Mouse (Mus musculus): Measurements from ENCODE around the gene Bri3bp. TPM values are rescaled to one million over a fixed set of nuclear protein-coding genes. Genes with fewer than 3 reads are reported as not detected.

Bri3bp gene
- polyA plus RNA-seq, 1 experiment = 45.8 TPM

DNA sequence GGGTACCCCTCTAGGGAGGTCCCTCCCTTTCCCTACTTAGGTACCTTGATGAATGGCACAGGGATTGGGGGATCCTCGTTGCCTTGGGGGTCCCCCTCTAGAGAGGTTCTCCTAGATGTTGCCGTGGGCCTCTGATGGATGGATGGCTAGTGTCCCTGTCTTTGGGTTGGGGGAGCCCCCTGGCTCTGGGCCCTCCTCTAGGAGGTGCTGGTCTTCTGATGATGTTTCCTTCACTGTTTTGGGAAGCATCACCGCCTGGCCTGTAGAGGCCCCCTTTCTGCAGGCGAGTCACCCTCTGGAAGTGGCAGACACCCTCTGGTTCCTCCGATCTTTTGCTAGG lies 34.9 kb downstream of the Bri3bp start:
- TF ChIP-seq CTCF (IDR thresholded peaks at IDR 0.05; ENCODE audit: low read depth, low read length) = no peak
- TF ChIP-seq EP300 (IDR thresholded peaks at IDR 0.05; ENCODE audit: insufficient read depth, low read depth, low read length) = no peak
- no peak for TF ChIP-seq POLR2A (IDR thresholded peaks at IDR 0.05; ENCODE audit: insufficient read depth, low read length)
- Histone ChIP-seq H3K9ac (ENCODE audit: low read depth, poor library complexity, severe bottlenecking) (peak overlapping the region; percentile 21), H3K27me3 (ENCODE audit: control insufficient read depth, insufficient read depth, low read length, poor library complexity, severe bottlenecking) (no peaks in the 10 kb centered on the region), H3K27ac (ENCODE audit: insufficient read depth, low read length) (no peak overlapping the region), H3K4me1 (ENCODE audit: control insufficient read depth, insufficient read depth, low read length) (no peaks in the 10 kb centered on the region), H3K4me3 (ENCODE audit: low read depth, low read length) (peak overlapping the region; percentile 64), H3K36me3 (ENCODE audit: control insufficient read depth, insufficient read depth, low read length, poor library complexity, severe bottlenecking) (no peaks in the 10 kb centered on the region), H3K9me3 (replicated peaks; ENCODE audit: control insufficient read depth, insufficient read depth, low read length, poor library complexity, severe bottlenecking) (no peaks in the 10 kb centered on the region)

DNA sequence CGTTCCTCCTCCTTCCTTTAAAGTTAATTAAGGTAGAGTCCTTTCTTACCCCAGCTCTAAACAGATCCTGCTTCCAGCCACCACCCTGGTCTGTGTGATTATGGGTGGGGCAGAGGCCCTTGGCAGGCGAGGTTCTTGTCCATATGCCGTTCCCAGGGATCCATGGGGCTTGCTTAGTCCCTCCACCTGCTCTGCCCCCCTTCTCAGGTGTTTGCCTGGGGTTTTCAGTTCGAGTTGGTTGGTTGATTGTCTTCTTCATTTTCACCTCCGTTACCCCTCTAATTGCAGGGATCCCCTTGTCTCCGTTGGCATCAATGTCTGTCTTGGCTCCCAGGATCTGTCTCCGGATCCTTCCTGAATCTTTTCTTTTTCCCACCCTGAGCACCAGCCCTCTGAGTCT lies 35.4 kb downstream of the Bri3bp start:
- Histone ChIP-seq H3K9me3 (replicated peaks; ENCODE audit: control insufficient read depth, insufficient read depth, low read length, poor library complexity, severe bottlenecking) (no peaks in the 10 kb centered on the region), H3K27ac (ENCODE audit: insufficient read depth, low read length) (no peak overlapping the region), H3K9ac (ENCODE audit: low read depth, poor library complexity, severe bottlenecking) (peak overlapping the region; percentile 21; the same call in 1 of the 2 replicates), H3K27me3 (ENCODE audit: control insufficient read depth, insufficient read depth, low read length, poor library complexity, severe bottlenecking) (no peaks in the 10 kb centered on the region), H3K4me3 (ENCODE audit: low read depth, low read length) (no peak overlapping the region), H3K4me1 (ENCODE audit: control insufficient read depth, insufficient read depth, low read length) (no peaks in the 10 kb centered on the region), H3K36me3 (ENCODE audit: control insufficient read depth, insufficient read depth, low read length, poor library complexity, severe bottlenecking) (no peaks in the 10 kb centered on the region)
- TF ChIP-seq POLR2A (IDR thresholded peaks at IDR 0.05; ENCODE audit: insufficient read depth, low read length) (no peak), CTCF (IDR thresholded peaks at IDR 0.05; ENCODE audit: low read depth, low read length) (no peak), EP300 (IDR thresholded peaks at IDR 0.05; ENCODE audit: insufficient read depth, low read depth, low read length) (no peak)

DNA sequence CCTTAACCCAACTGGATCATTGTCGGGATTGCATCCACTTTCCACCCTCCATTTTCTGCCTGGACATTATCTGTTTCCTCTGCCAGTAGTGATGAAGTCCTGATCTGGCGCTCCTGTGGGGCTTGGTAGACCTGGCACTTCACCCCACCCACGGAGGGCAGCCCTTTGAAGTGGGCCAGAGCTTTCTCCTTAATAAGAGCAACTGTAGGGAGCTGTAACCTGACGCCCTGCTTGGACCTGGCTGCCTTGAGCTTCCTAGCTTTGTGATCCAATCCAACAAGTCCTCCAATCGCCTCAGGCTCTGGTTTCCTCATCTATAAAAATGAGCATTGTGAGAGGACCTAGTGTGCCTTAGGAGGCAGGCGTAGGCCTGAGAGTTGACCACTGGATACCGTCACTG lies 36.2 kb downstream of the Bri3bp start:
- no peak overlapping the region for H3K9ac ChIP-seq (ENCODE audit: low read depth, poor library complexity, severe bottlenecking)
- H3K4me1 ChIP-seq (ENCODE audit: control insufficient read depth, insufficient read depth, low read length) = no peaks in the 10 kb centered on the region
- TF ChIP-seq CTCF (IDR thresholded peaks at IDR 0.05; ENCODE audit: low read depth, low read length) = no peak
- TF ChIP-seq EP300 (IDR thresholded peaks at IDR 0.05; ENCODE audit: insufficient read depth, low read depth, low read length) = no peak
- no peak for TF ChIP-seq POLR2A (IDR thresholded peaks at IDR 0.05; ENCODE audit: insufficient read depth, low read length)
- no peaks in the 10 kb centered on the region for H3K9me3 ChIP-seq (replicated peaks; ENCODE audit: control insufficient read depth, insufficient read depth, low read length, poor library complexity, severe bottlenecking)
- H3K4me3 ChIP-seq (ENCODE audit: low read depth, low read length) = no peak overlapping the region
- H3K27me3 ChIP-seq (ENCODE audit: control insufficient read depth, insufficient read depth, low read length, poor library complexity, severe bottlenecking) = no peaks in the 10 kb centered on the region
- H3K27ac ChIP-seq (ENCODE audit: insufficient read depth, low read length) = no peak overlapping the region
- H3K36me3 ChIP-seq (ENCODE audit: control insufficient read depth, insufficient read depth, low read length, poor library complexity, severe bottlenecking) = no peaks in the 10 kb centered on the region

DNA sequence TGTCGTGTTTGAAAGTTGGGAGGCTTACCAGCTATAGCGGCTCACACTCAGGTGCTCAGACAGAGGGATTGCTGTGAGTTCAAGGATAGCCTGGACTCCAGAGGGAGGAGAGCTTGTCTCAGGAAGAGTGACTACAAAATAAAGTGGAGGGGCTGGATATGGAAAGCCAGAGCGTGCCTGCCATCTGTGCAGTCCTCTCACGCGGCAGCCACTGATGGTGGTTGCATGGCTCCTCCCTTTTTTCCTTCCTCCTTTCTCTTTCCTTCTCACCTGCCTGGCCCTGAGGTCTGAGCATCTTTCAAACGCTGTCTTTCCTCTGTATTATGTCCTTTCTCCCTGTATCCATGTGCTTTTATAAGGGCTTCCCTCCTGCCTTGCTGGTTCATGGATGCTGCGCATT lies 36.7 kb downstream of the Bri3bp start:
- no peak overlapping the region for H3K9ac ChIP-seq (ENCODE audit: low read depth, poor library complexity, severe bottlenecking)
- H3K27ac ChIP-seq (ENCODE audit: insufficient read depth, low read length) = no peak overlapping the region

DNA sequence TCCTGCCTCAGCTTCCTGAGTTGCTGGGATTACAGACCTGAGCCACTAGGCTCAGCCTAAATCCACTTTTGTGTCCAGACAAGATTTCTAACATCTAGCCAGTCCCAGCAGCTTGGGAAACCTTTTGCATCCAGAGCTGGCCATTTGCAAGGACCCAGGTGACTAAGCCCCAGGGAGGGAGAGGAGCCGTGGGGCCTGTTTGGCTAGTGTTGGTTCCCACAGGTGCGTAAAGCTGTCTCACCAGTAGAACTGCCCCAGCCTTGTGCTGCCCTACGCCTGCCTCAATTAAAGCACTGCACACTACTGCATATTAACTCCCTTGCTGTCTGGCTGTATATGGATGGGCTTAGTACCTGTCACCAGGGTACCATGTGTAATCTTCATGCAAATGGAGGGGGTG lies 38.0 kb downstream of the Bri3bp start:
- no peaks in the 10 kb centered on the region for H3K36me3 ChIP-seq (ENCODE audit: control insufficient read depth, insufficient read depth, low read length, poor library complexity, severe bottlenecking)
- H3K4me1 ChIP-seq (ENCODE audit: control insufficient read depth, insufficient read depth, low read length) = no peaks in the 10 kb centered on the region
- no peaks in the 10 kb centered on the region for H3K27me3 ChIP-seq (ENCODE audit: control insufficient read depth, insufficient read depth, low read length, poor library complexity, severe bottlenecking)
- no peaks in the 10 kb centered on the region for H3K9me3 ChIP-seq (replicated peaks; ENCODE audit: control insufficient read depth, insufficient read depth, low read length, poor library complexity, severe bottlenecking)
- H3K27ac ChIP-seq (ENCODE audit: insufficient read depth, low read length) = no peak overlapping the region
- H3K4me3 ChIP-seq (ENCODE audit: low read depth, low read length) = no peak overlapping the region
- no peak for TF ChIP-seq POLR2A (IDR thresholded peaks at IDR 0.05; ENCODE audit: insufficient read depth, low read length)
- no peak for TF ChIP-seq CTCF (IDR thresholded peaks at IDR 0.05; ENCODE audit: low read depth, low read length)
- TF ChIP-seq EP300 (IDR thresholded peaks at IDR 0.05; ENCODE audit: insufficient read depth, low read depth, low read length) = no peak
- no peak overlapping the region for H3K9ac ChIP-seq (ENCODE audit: low read depth, poor library complexity, severe bottlenecking)

More for the DNA sequence above, 36.7 kb downstream of the Bri3bp start:
- H3K27me3 ChIP-seq (ENCODE audit: control insufficient read depth, insufficient read depth, low read length, poor library complexity, severe bottlenecking) = no peaks in the 10 kb centered on the region
- TF ChIP-seq POLR2A (IDR thresholded peaks at IDR 0.05; ENCODE audit: insufficient read depth, low read length) (no peak), CTCF (IDR thresholded peaks at IDR 0.05; ENCODE audit: low read depth, low read length) (no peak), EP300 (IDR thresholded peaks at IDR 0.05; ENCODE audit: insufficient read depth, low read depth, low read length) (no peak)
- no peaks in the 10 kb centered on the region for H3K4me1 ChIP-seq (ENCODE audit: control insufficient read depth, insufficient read depth, low read length)
- no peaks in the 10 kb centered on the region for H3K9me3 ChIP-seq (replicated peaks; ENCODE audit: control insufficient read depth, insufficient read depth, low read length, poor library complexity, severe bottlenecking)
- no peak overlapping the region for H3K4me3 ChIP-seq (ENCODE audit: low read depth, low read length)
- no peaks in the 10 kb centered on the region for H3K36me3 ChIP-seq (ENCODE audit: control insufficient read depth, insufficient read depth, low read length, poor library complexity, severe bottlenecking)

DNA sequence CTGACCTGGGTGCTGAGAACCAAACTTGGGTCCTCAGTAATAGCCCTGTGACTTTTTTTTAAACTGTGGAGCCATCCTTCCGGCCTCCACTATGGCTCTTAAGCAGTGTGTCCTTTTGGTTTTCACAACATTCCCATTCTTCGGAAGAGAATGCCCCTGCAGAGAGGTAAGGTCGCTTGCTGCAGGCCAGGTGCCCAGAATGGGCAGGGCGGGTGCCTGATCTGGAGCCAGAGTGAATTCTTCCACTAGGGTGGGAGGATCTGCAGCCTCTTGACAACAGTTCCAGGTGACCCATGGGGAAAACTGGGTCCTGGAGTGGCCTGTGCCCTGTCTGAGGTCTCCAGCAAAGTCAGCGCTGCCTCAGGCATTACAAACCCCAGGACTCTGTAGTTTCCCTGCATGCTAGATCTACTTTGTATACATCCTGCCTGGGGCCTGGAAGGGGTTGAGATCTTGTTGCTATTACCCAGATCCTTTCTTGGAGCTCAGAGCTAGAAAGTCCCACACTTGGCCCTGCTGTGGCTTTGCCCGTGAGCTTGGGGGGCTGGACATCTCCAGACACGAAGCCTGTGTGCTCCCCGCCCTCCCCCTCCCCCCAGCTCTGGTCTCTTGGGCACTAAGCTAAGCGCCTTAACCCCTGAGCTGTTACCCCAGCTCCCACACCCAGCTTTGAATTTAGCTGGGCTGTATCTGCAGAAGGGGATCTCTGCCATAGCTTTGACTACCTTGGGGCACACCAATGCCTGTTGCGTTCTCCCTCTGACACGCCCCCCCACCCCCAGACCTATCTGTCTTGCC lies 39.3 kb downstream of the Bri3bp start:
- TF ChIP-seq EP300 (IDR thresholded peaks at IDR 0.05; ENCODE audit: insufficient read depth, low read depth, low read length) (no peak), POLR2A (IDR thresholded peaks at IDR 0.05; ENCODE audit: insufficient read depth, low read length) (no peak), CTCF (IDR thresholded peaks at IDR 0.05; ENCODE audit: low read depth, low read length) (no peak)
- Histone ChIP-seq H3K9me3 (replicated peaks; ENCODE audit: control insufficient read depth, insufficient read depth, low read length, poor library complexity, severe bottlenecking) (no peaks in the 10 kb centered on the region), H3K27me3 (ENCODE audit: control insufficient read depth, insufficient read depth, low read length, poor library complexity, severe bottlenecking) (no peaks in the 10 kb centered on the region), H3K4me1 (ENCODE audit: control insufficient read depth, insufficient read depth, low read length) (no peaks in the 10 kb centered on the region), H3K9ac (ENCODE audit: low read depth, poor library complexity, severe bottlenecking) (no peak overlapping the region), H3K27ac (ENCODE audit: insufficient read depth, low read length) (no peak overlapping the region), H3K4me3 (ENCODE audit: low read depth, low read length) (no peak overlapping the region), H3K36me3 (ENCODE audit: control insufficient read depth, insufficient read depth, low read length, poor library complexity, severe bottlenecking) (no peaks in the 10 kb centered on the region)
